Mouse (Mus musculus) cortical plate, adult 2 months (tissue): ENCODE measurements around the gene Ttll8.

Experiments
- CTCF ChIP-seq: fragments of 200-500 bp; IDR thresholded peaks from 2 replicates; pipeline ENCODE4 v1.5.1; 2011; ENCODE audit warnings: mild to moderate bottlenecking, control low read depth, low read length; ENCODE audit not compliant: insufficient read depth; ENCODE audit errors: extremely low read depth
- POLR2A ChIP-seq: fragments of 200-500 bp; IDR thresholded peaks from 2 replicates; pipeline ENCODE4 v1.6.1; 2011; ENCODE audit warnings: mild to moderate bottlenecking, low read length, control low read depth; ENCODE audit not compliant: insufficient read depth; ENCODE audit errors: extremely low read depth

- TF ChIP-seq CTCF (no peak), POLR2A (no peak)
Measured at GRCm38 (mm10) chr15:88915046-88915445, 39.2 kb downstream of the Ttll8 start.
